Mouse (Mus musculus) hindbrain, embryonic 16.5 days (tissue): ENCODE data around the gene Cabp4. TPM values are rescaled to one million over a fixed set of nuclear protein-coding genes. Genes with fewer than 3 reads are reported as not detected.

ENCODE experiments used
- ATAC-seq: fragments of 200-750 bp; cut with Nextera tagmentation; 2 replicates; pipeline ENCODE4 v1.8.0; 2017; ENCODE audit warnings: moderate TSS enrichment, moderate library complexity
- H3K27ac ChIP-seq: fragments of 300-500 bp; sonication (generic); 2 replicates; pipeline ENCODE4 v1.5.1; 2014; ENCODE audit warnings: low read depth, mild to moderate bottlenecking, control low read depth, low read length, moderate library complexity
- H3K27me3 ChIP-seq: fragments of 300-500 bp; sonication (generic); replicated peaks from 2 replicates; pipeline ENCODE4 v1.6.1; 2014; ENCODE audit warnings: low read length; ENCODE audit not compliant: control insufficient read depth, insufficient read depth
- H3K36me3 ChIP-seq: fragments of 300-500 bp; sonication (generic); 2 replicates; pipeline ENCODE4 v1.6.1; 2014; ENCODE audit warnings: mild to moderate bottlenecking, low read length, moderate library complexity, mixed read lengths; ENCODE audit not compliant: control insufficient read depth, insufficient read depth
- H3K4me1 ChIP-seq: fragments of 300-500 bp; sonication (generic); 2 replicates; pipeline ENCODE4 v1.6.1; 2014; ENCODE audit warnings: low read depth, low read length; ENCODE audit not compliant: control insufficient read depth, insufficient read depth
- H3K4me2 ChIP-seq: fragments of 300-500 bp; sonication (generic); 2 replicates; pipeline ENCODE4 v1.6.1; 2014; ENCODE audit warnings: mild to moderate bottlenecking, low read length, control low read depth, moderate library complexity
- H3K4me3 ChIP-seq: fragments of 300-500 bp; sonication (generic); 2 replicates; pipeline ENCODE4 v1.5.1; 2014; ENCODE audit warnings: mild to moderate bottlenecking, low read length, control low read depth, moderate library complexity
- H3K9ac ChIP-seq: fragments of 300-500 bp; sonication (generic); 2 replicates; pipeline ENCODE4 v1.6.1; 2014; ENCODE audit warnings: low read depth, mild to moderate bottlenecking, control low read depth, low read length, moderate library complexity
- H3K9me3 ChIP-seq: fragments of 300-500 bp; sonication (generic); 2 replicates; pipeline ENCODE4 v1.6.1; 2014; ENCODE audit warnings: mild to moderate bottlenecking, low read length, moderate library complexity; ENCODE audit not compliant: control insufficient read depth
- WGBS: fragments of 180-500 bp; shearing (Covaris S2); extraction: QIAGEN DNeasy Blood & Tissue Kit; methylation state at CpG from one replicate; pipeline ENCODE4 v1.1.7; 2014; 5-methylcytosine and 5-hydroxymethylcytosine counted together
- polyA plus RNA-seq: library from polyadenylated mRNA; unstranded; fragments of >200 nt; fragmentation: Nextera tagmentation; extraction: Ambion mirVana; gene quantifications from 2 replicates; pipeline ENCODE4 v1.2.1, GENCODE M21; 2015

Gene Cabp4
- polyA plus RNA-seq, 1 experiment from 2014 or later, result 0.24 TPM

- H3K4me1 ChIP-seq, result no peaks in the 10 kb centered on the region
- no peaks in the 10 kb centered on the region for H3K36me3 ChIP-seq
- no peaks in the 10 kb centered on the region for H3K27me3 ChIP-seq
- no peak overlapping the region for H3K27ac ChIP-seq
- H3K4me2 ChIP-seq, result no peak overlapping the region
- no peak for ATAC-seq
- H3K9me3 ChIP-seq, result no peaks in the 10 kb centered on the region
- WGBS, result 92% methylated on average over 15 of the region's 15 CpGs
- H3K4me3 ChIP-seq, result no peak overlapping the region
- H3K9ac ChIP-seq, result no peak overlapping the region
Measured at GRCm38 (mm10) chr19:4086156-4086555, 57.7 kb downstream of the Cabp4 start.

Other genes with a start within 250 kb of the Cabp4 start
- 18.9 and 21.2 TPM in 2 replicates for gene Tcirg1, start 236.9 kb downstream of the Cabp4 start, polyA plus RNA-seq
- gene Ndufs8, start 231.3 kb downstream of the Cabp4 start, polyA plus RNA-seq, result 307 and 320 TPM in 2 replicates
- gene Aldh3b1, start 214.2 kb downstream of the Cabp4 start, polyA plus RNA-seq, result 2.2 and 3.1 TPM in 2 replicates
- gene Unc93b1, start 208.8 kb downstream of the Cabp4 start, polyA plus RNA-seq, result 12.4 and 14.1 TPM in 2 replicates
- gene Aldh3b3, start 185.4 kb downstream of the Cabp4 start, polyA plus RNA-seq, result not detected in 2 replicates
- 0.44 and 0.66 TPM in 2 replicates for gene Aldh3b2, start 171.7 kb downstream of the Cabp4 start, polyA plus RNA-seq
- gene Acy3, start 157.5 kb downstream of the Cabp4 start, polyA plus RNA-seq, result 2.9 and 3.1 TPM in 2 replicates
- gene Tbx10, start 151.3 kb downstream of the Cabp4 start, polyA plus RNA-seq, result 0.67 and 0.89 TPM in 2 replicates
- 22.6 and 25.5 TPM in 2 replicates for gene Nudt8, start 143.5 kb downstream of the Cabp4 start, polyA plus RNA-seq
- gene Gm49405, start 143.4 kb downstream of the Cabp4 start, polyA plus RNA-seq, result 3.5 and 4.3 TPM in 2 replicates
- gene Doc2g, start 140.7 kb downstream of the Cabp4 start, polyA plus RNA-seq, result 4.9 and 6.6 TPM in 2 replicates
- gene Ndufv1, start 131.2 kb downstream of the Cabp4 start, polyA plus RNA-seq, result 265 and 277 TPM in 2 replicates
- 569 and 604 TPM in 2 replicates for gene Gstp1, start 106.0 kb downstream of the Cabp4 start, polyA plus RNA-seq
- 2.5 and 2.6 TPM in 2 replicates for gene Gstp2, start 98.0 kb downstream of the Cabp4 start, polyA plus RNA-seq
- 0.26 TPM in 1 of 2 replicates, not detected in the other for gene Gstp3, start 84.5 kb downstream of the Cabp4 start, polyA plus RNA-seq
- not detected in 2 replicates for gene Cabp2, start 62.5 kb downstream of the Cabp4 start, polyA plus RNA-seq
- 85.4 and 86.4 TPM in 2 replicates for gene Cdk2ap2, start 46.9 kb downstream of the Cabp4 start, polyA plus RNA-seq
- 87.3 and 91.9 TPM in 2 replicates for gene Pitpnm1, start 44.0 kb downstream of the Cabp4 start, polyA plus RNA-seq
- gene Aip, start 18.2 kb downstream of the Cabp4 start, polyA plus RNA-seq, result 109 and 113 TPM in 2 replicates
- gene Gpr152, start 4.2 kb downstream of the Cabp4 start, polyA plus RNA-seq, result not detected in 2 replicates
- gene Coro1b, start 4.6 kb upstream of the Cabp4 start, polyA plus RNA-seq, result 116 and 122 TPM in 2 replicates
- gene Ptprcap, start 9.6 kb upstream of the Cabp4 start, polyA plus RNA-seq, result 0.41 and 0.63 TPM in 2 replicates
- gene Rps6kb2, start 19.3 kb upstream of the Cabp4 start, polyA plus RNA-seq, result 54.1 and 57.0 TPM in 2 replicates
- gene Carns1, start 31.4 kb upstream of the Cabp4 start, polyA plus RNA-seq, result 6.5 and 7.9 TPM in 2 replicates
- 0.54 and 1.1 TPM in 2 replicates for gene Tbc1d10c, start 47.3 kb upstream of the Cabp4 start, polyA plus RNA-seq
- gene Ppp1ca, start 48.0 kb upstream of the Cabp4 start, polyA plus RNA-seq, result 604 and 614 TPM in 2 replicates
- gene Rad9a, start 57.6 kb upstream of the Cabp4 start, polyA plus RNA-seq, result 25.0 and 26.5 TPM in 2 replicates
- 1.0 and 1.1 TPM in 2 replicates for gene Clcf1, start 70.2 kb upstream of the Cabp4 start, polyA plus RNA-seq
- gene AC109138.7, start 70.3 kb upstream of the Cabp4 start, polyA plus RNA-seq, result not detected in 2 replicates
- 21.3 and 24.0 TPM in 2 replicates for gene Pold4, start 87.9 kb upstream of the Cabp4 start, polyA plus RNA-seq
- 19.9 and 21.2 TPM in 2 replicates for gene Ssh3, start 125.1 kb upstream of the Cabp4 start, polyA plus RNA-seq
- 69.0 and 85.3 TPM in 2 replicates for gene Ankrd13d, start 139.1 kb upstream of the Cabp4 start, polyA plus RNA-seq
- gene Grk2, start 162.2 kb upstream of the Cabp4 start, polyA plus RNA-seq, result 27.3 and 28.3 TPM in 2 replicates